Mouse (Mus musculus) lung, embryonic 15.5 days (tissue): Measurements from ENCODE around the gene Hist1h2ah. TPM values are rescaled to one million over a fixed set of nuclear protein-coding genes. Genes with fewer than 3 reads are reported as not detected.

Experiments
- ATAC-seq: fragments of 200-750 bp; cut with Nextera tagmentation; 2 replicates; pipeline ENCODE4 v1.8.0; 2017; ENCODE audit warnings: moderate number of reproducible peaks, borderline replicate concordance; ENCODE audit not compliant: low FRiP score, low TSS enrichment; ENCODE audit errors: extremely low read depth
- H3K27ac ChIP-seq: fragments of 300-500 bp; sonication (generic); 2 replicates; pipeline ENCODE4 v1.5.1; 2015; ENCODE audit warnings: moderate library complexity, mild to moderate bottlenecking, inconsistent platforms
- H3K27me3 ChIP-seq: fragments of 300-500 bp; sonication (generic); 2 replicates; pipeline ENCODE4 v1.6.1; 2015; ENCODE audit warnings: inconsistent platforms
- H3K36me3 ChIP-seq: fragments of 300-500 bp; sonication (generic); 2 replicates; pipeline ENCODE4 v1.6.1; 2015; ENCODE audit warnings: inconsistent platforms
- H3K4me1 ChIP-seq: fragments of 300-500 bp; sonication (generic); 2 replicates; pipeline ENCODE4 v1.6.1; 2015; ENCODE audit warnings: inconsistent platforms
- H3K4me2 ChIP-seq: fragments of 300-500 bp; sonication (generic); 2 replicates; pipeline ENCODE4 v1.6.1; 2015; ENCODE audit warnings: inconsistent platforms, mild to moderate bottlenecking, moderate library complexity
- H3K4me3 ChIP-seq: fragments of 300-500 bp; sonication (generic); 2 replicates; pipeline ENCODE4 v1.5.1; 2015; ENCODE audit warnings: mild to moderate bottlenecking, inconsistent platforms
- H3K9ac ChIP-seq: fragments of 300-500 bp; sonication (generic); 2 replicates; pipeline ENCODE4 v1.6.1; 2015; ENCODE audit warnings: inconsistent platforms
- H3K9me3 ChIP-seq: fragments of 300-500 bp; sonication (generic); 2 replicates; pipeline ENCODE4 v1.6.1; 2016; ENCODE audit warnings: inconsistent platforms
- WGBS: fragments of 180-500 bp; shearing (Covaris S2); methylation state at CpG from one replicate; pipeline ENCODE4 v1.1.7; 2015; 5-methylcytosine and 5-hydroxymethylcytosine counted together
- polyA plus RNA-seq: library from polyadenylated mRNA; unstranded; fragments of >200 nt; fragmentation: Nextera tagmentation; extraction: Ambion mirVana; gene quantifications from 2 replicates; pipeline ENCODE4 v1.2.1, GENCODE M21; 2015

Hist1h2ah gene
- polyA plus RNA-seq, 1 experiment from 2014 or later, result 8.1 TPM

GRCm38 (mm10) chr13:22001823-22002222, 33.5 kb downstream of the Hist1h2ah start:
- ATAC-seq, result no peak
- Histone ChIP-seq H3K9ac (no peak overlapping the region), H3K4me3 (no peak overlapping the region), H3K4me1 (peaks cover 24% of the 10 kb centered on the region), H3K9me3 (no peaks in the 10 kb centered on the region), H3K27ac (no peak overlapping the region), H3K36me3 (no peaks in the 10 kb centered on the region), H3K4me2 (no peak overlapping the region), H3K27me3 (peaks cover 90% of the 10 kb centered on the region)
- 21% methylated on average over 5 of the region's 5 CpGs for WGBS

GRCm38 (mm10) chr13:22001346-22001745, 34.0 kb downstream of the Hist1h2ah start:
- ATAC-seq, result no peak

DNA sequence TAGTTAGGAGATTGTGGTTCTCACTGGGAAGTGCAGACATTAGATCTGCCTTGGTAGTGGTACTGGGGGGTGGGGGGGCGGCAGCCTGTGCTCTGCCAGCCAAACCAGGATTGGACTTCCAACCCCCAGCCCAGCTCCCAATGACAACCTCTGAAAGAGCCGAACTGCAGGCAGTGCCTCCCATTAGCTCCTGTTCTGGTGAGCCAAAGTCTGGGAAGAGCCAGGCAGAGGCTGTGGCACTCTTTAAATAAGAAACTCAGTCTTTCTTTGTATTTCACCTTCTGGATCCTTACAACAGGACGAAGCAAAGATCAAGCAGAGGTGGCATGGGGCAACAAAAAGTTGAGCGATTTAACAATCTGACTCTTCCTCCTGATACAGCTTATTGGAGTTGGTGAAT, 36.2 kb downstream of the Hist1h2ah start:
- H3K4me1 ChIP-seq, result peaks cover 14% of the 10 kb centered on the region
- H3K9ac ChIP-seq, result no peak overlapping the region
- H3K36me3 ChIP-seq, result no peaks in the 10 kb centered on the region
- H3K4me2 ChIP-seq, result no peak overlapping the region
- no peak overlapping the region for H3K4me3 ChIP-seq
- no peaks in the 10 kb centered on the region for H3K9me3 ChIP-seq
- ATAC-seq, result no peak
- no peak overlapping the region for H3K27ac ChIP-seq
- peaks cover 84% of the 10 kb centered on the region for H3K27me3 ChIP-seq
- WGBS, result 38% methylated on average over 4 of the region's 4 CpGs

More at GRCm38 (mm10) chr13:22001346-22001745, 34.0 kb downstream of the Hist1h2ah start:
- H3K9me3 ChIP-seq, result no peaks in the 10 kb centered on the region
- no peak overlapping the region for H3K27ac ChIP-seq
- no peak overlapping the region for H3K4me2 ChIP-seq
- H3K9ac ChIP-seq, result no peak overlapping the region
- peaks cover 90% of the 10 kb centered on the region for H3K27me3 ChIP-seq
- no peaks in the 10 kb centered on the region for H3K36me3 ChIP-seq
- H3K4me1 ChIP-seq, result peaks cover 23% of the 10 kb centered on the region
- H3K4me3 ChIP-seq, result no peak overlapping the region
- 60% methylated on average over 2 of the region's 2 CpGs for WGBS

DNA sequence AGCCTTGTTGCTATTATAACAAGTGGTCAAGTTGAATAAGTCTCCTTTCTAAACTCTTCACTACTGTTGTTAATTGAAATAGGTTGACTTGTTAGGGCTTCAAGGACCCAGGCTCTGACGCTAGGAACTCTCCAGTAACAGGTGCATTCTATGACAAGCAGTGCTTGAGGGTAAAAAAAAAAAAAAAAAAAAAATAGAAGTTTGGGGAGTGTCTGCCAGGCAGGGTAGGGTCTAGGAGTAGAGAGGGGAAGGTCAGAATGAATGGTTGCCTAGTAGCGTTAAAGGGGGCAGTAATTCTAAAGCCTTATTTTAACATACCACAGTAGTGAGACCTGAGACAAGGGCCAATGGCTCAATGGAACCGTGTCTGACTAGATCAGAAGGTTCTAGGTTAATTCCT, 37.0 kb downstream of the Hist1h2ah start:
- no peak overlapping the region for H3K9ac ChIP-seq
- no peak overlapping the region for H3K27ac ChIP-seq
- peaks cover 77% of the 10 kb centered on the region for H3K27me3 ChIP-seq
- H3K4me3 ChIP-seq, result no peak overlapping the region
- 27% methylated on average over 3 of the region's 3 CpGs for WGBS
- H3K36me3 ChIP-seq, result no peaks in the 10 kb centered on the region
- no peak for ATAC-seq
- H3K4me1 ChIP-seq, result peaks cover 14% of the 10 kb centered on the region
- H3K9me3 ChIP-seq, result no peaks in the 10 kb centered on the region
- no peak overlapping the region for H3K4me2 ChIP-seq

- Histone ChIP-seq H3K36me3 (no peaks in the 10 kb centered on the region), H3K27me3 (peaks cover 74% of the 10 kb centered on the region), H3K4me2 (peak overlapping the region; percentile 60), H3K9ac (no peak overlapping the region), H3K4me1 (peaks cover 14% of the 10 kb centered on the region), H3K9me3 (no peaks in the 10 kb centered on the region), H3K27ac (no peak overlapping the region), H3K4me3 (no peak overlapping the region)
- 4% methylated on average over 4 of the region's 4 CpGs for WGBS
- no peak for ATAC-seq
Observed at GRCm38 (mm10) chr13:21997821-21998220, 37.5 kb downstream of the Hist1h2ah start.

- Histone ChIP-seq H3K27me3 (peaks cover 72% of the 10 kb centered on the region), H3K9me3 (no peaks in the 10 kb centered on the region), H3K4me1 (peaks cover 14% of the 10 kb centered on the region), H3K36me3 (no peaks in the 10 kb centered on the region), H3K9ac (no peak overlapping the region), H3K27ac (no peak overlapping the region), H3K4me2 (peak overlapping the region; percentile 60), H3K4me3 (peak overlapping the region; percentile 31)
- no peak for ATAC-seq
- WGBS, result 1% methylated on average over 21 of the region's 21 CpGs
Observed at GRCm38 (mm10) chr13:21997201-21997820, 38.1 kb downstream of the Hist1h2ah start.

DNA sequence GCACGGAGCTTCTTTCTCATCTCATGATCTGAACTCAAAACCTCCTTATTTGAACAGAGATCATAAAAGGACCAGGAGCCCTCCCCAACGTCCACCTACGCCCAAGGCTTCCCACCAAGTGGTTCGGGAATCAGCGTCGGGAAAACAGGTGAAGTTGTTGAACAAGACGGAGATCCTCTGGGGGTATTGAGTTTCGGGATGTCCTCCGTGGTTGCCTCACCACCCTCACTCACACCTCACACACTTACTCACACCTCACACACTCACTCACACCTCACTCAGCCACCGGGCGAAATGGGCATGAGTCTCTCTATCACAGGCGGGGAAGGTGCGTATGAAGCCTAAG, 38.6 kb downstream of the Hist1h2ah start:
- Histone ChIP-seq H3K9ac (no peak overlapping the region), H3K27ac (no peak overlapping the region), H3K27me3 (peaks cover 68% of the 10 kb centered on the region), H3K4me3 (peak overlapping the region; percentile 31), H3K4me1 (peaks cover 14% of the 10 kb centered on the region), H3K4me2 (peak overlapping the region; percentile 60), H3K9me3 (no peaks in the 10 kb centered on the region), H3K36me3 (no peaks in the 10 kb centered on the region)
- ATAC-seq, result no peak
- WGBS, result 2% methylated on average over 13 of the region's 13 CpGs

GRCm38 (mm10) chr13:21996101-21996839, 39.1 kb downstream of the Hist1h2ah start:
- peaks cover 62% of the 10 kb centered on the region for H3K27me3 ChIP-seq
- ATAC-seq, result no peak
- no peaks in the 10 kb centered on the region for H3K36me3 ChIP-seq
- H3K9ac ChIP-seq, result no peak overlapping the region
- WGBS, result 6% methylated on average over 12 of the region's 12 CpGs
- H3K27ac ChIP-seq, result no peak overlapping the region
- peak overlapping the region; percentile 60 for H3K4me2 ChIP-seq
- H3K4me3 ChIP-seq, result peak overlapping the region; percentile 37
- H3K4me1 ChIP-seq, result peaks cover 14% of the 10 kb centered on the region
- H3K9me3 ChIP-seq, result no peaks in the 10 kb centered on the region

GRCm38 (mm10) chr13:21995331-21995914, 39.9 kb downstream of the Hist1h2ah start:
- H3K36me3 ChIP-seq, result no peaks in the 10 kb centered on the region
- no peaks in the 10 kb centered on the region for H3K9me3 ChIP-seq
- peak overlapping the region; percentile 60 for H3K4me2 ChIP-seq
- WGBS, result under 1% methylated on average over 21 of the region's 21 CpGs
- ATAC-seq, result peak; percentile 75
- H3K9ac ChIP-seq, result peak overlapping the region; percentile 13; the same call in 1 of the 2 replicates
- H3K4me3 ChIP-seq, result peak overlapping the region; percentile 37
- peaks cover 14% of the 10 kb centered on the region for H3K4me1 ChIP-seq
- no peak overlapping the region for H3K27ac ChIP-seq
- peaks cover 54% of the 10 kb centered on the region for H3K27me3 ChIP-seq

- no peaks in the 10 kb centered on the region for H3K9me3 ChIP-seq
- peak overlapping the region; percentile 37 for H3K4me3 ChIP-seq
- H3K4me2 ChIP-seq, result peak overlapping the region; percentile 60
- peaks cover 14% of the 10 kb centered on the region for H3K4me1 ChIP-seq
- peaks cover 49% of the 10 kb centered on the region for H3K27me3 ChIP-seq
- H3K9ac ChIP-seq, result peak overlapping the region; percentile 13; the same call in 1 of the 2 replicates
- ATAC-seq, result no peak
- 5% methylated on average over 8 of the region's 8 CpGs for WGBS
- no peak overlapping the region for H3K27ac ChIP-seq
- H3K36me3 ChIP-seq, result no peaks in the 10 kb centered on the region
Observed at GRCm38 (mm10) chr13:21994896-21995295, 40.5 kb downstream of the Hist1h2ah start.

GRCm38 (mm10) chr13:21993957-21994738, 41.2 kb downstream of the Hist1h2ah start:
- peak overlapping the region; percentile 40 for H3K4me2 ChIP-seq
- no peak overlapping the region for H3K27ac ChIP-seq
- H3K36me3 ChIP-seq, result no peaks in the 10 kb centered on the region
- 3% methylated on average over 22 of the region's 22 CpGs for WGBS
- peaks cover 41% of the 10 kb centered on the region for H3K27me3 ChIP-seq
- H3K4me3 ChIP-seq, result no peak overlapping the region
- no peak overlapping the region for H3K9ac ChIP-seq
- peaks cover 14% of the 10 kb centered on the region for H3K4me1 ChIP-seq
- ATAC-seq, result no peak
- no peaks in the 10 kb centered on the region for H3K9me3 ChIP-seq
